ENCODE assay signal across 8 mouse cellular contexts in genomic region chr9:44841241-44841640, GRCm38 (mm10). TPM values are rescaled to one million over a fixed set of nuclear protein-coding genes. Genes with fewer than 3 reads are reported as not detected.
DNase-seq lines count a peak whose midpoint lies in the region; ATAC-seq lines count a peak whose summit lies in the region.

No protein-coding gene starts in this region.

- H3K36me3 ChIP-seq in midbrain, embryonic 16.5 days (ENCODE audit: control insufficient read depth, insufficient read depth, low read length) = peaks cover 44% of the 10 kb centered on the region

- no peak for ATAC-seq in midbrain, embryonic 16.5 days

- no peaks in the 10 kb centered on the region for H3K9me3 ChIP-seq in midbrain, embryonic 16.5 days (replicated peaks; ENCODE audit: control insufficient read depth, low read length, poor library complexity, severe bottlenecking)

- DNase-seq in gastrocnemius, adult 18-20 months (ENCODE audit: low spot score) = peak; percentile 42
- DNase-seq in gastrocnemius, postnatal 10 days = no peak
- peak; percentile 70 for DNase-seq in CD4-positive helper T cell, adult 2 months (ENCODE audit: low read depth, low spot score)
- peak; percentile 18 for DNase-seq in adipocyte (ENCODE audit: low spot score)
- peak; percentile 45 for DNase-seq in kidney, postnatal 14 days
- no peak for DNase-seq in urinary bladder, postnatal 14 days (ENCODE audit: low spot score)
- no peak for DNase-seq in gastrocnemius, adult 8-10 months (ENCODE audit: low spot score in 2 of 2)

- H3K27me3 ChIP-seq in midbrain, embryonic 16.5 days (ENCODE audit: control insufficient read depth, insufficient read depth, low read depth, low read length) = no peaks in the 10 kb centered on the region

- no peak overlapping the region for H3K9ac ChIP-seq in midbrain, embryonic 16.5 days (ENCODE audit: low read depth, low read length)

- no peak overlapping the region for H3K4me2 ChIP-seq in midbrain, embryonic 16.5 days (ENCODE audit: low read length)

- no peaks in the 10 kb centered on the region for H3K4me1 ChIP-seq in midbrain, embryonic 16.5 days (ENCODE audit: control insufficient read depth, insufficient read depth, low read length)

- WGBS in midbrain, embryonic 16.5 days = 90% methylated on average over 10 of the region's 10 CpGs

- H3K27ac ChIP-seq in midbrain, embryonic 16.5 days (ENCODE audit: low read length) = no peak overlapping the region

- H3K4me3 ChIP-seq in midbrain, embryonic 16.5 days (ENCODE audit: low read depth, low read length) = no peak overlapping the region

RNA-seq across cellular contexts. Expression of gene Ttc36, which starts 38.4 kb away (rescaled TPM):
- under 1 TPM in 1 of 2 experiments, not detected in 1; 0.80 TPM for total RNA-seq in gastrocnemius, adult 18-20 months (2021)
- 1 to 10 TPM in 1 of 2 experiments, under 1 TPM in 1; 0.70 to 1.0 TPM for total RNA-seq in gastrocnemius, postnatal 10 days (2021)
- 0.25 TPM in 1 of 2 replicates, not detected in the other for polyA plus RNA-seq in midbrain, embryonic 16.5 days (2015; fragmentation: Nextera tagmentation; extraction: Ambion mirVana)
- under 1 TPM in 2 of 4 experiments, not detected in 2; 0.92 to 0.96 TPM for total RNA-seq in gastrocnemius, adult 8-10 months (2022)

RNA-seq across cellular contexts. Expression of gene Kmt2a, which starts 39.9 kb away (rescaled TPM):
- 10 to 100 TPM; 16.4 to 19.5 TPM for total RNA-seq in gastrocnemius, adult 18-20 months (2021)
- total RNA-seq in gastrocnemius, postnatal 10 days (2021) = 10 to 100 TPM; 15.1 to 21.3 TPM
- polyA plus RNA-seq in midbrain, embryonic 16.5 days (2015; fragmentation: Nextera tagmentation; extraction: Ambion mirVana) = 14.1 and 22.3 TPM in 2 replicates
- total RNA-seq in gastrocnemius, adult 8-10 months (2022) = 10 to 100 TPM; 14.0 to 22.4 (median 18.0) TPM

RNA-seq across cellular contexts. Expression of gene Tmem25, which starts 42.1 kb away (rescaled TPM):
- total RNA-seq in gastrocnemius, adult 18-20 months (2021) = 1 to 10 TPM; 4.2 to 6.5 TPM
- total RNA-seq in gastrocnemius, postnatal 10 days (2021) = 1 to 10 TPM; 6.4 to 8.0 TPM
- 16.0 and 19.8 TPM in 2 replicates for polyA plus RNA-seq in midbrain, embryonic 16.5 days (2015; fragmentation: Nextera tagmentation; extraction: Ambion mirVana)
- total RNA-seq in gastrocnemius, adult 8-10 months (2022) = 1 to 10 TPM; 4.3 to 7.7 (median 5.8) TPM

Comparison
In these comparisons a context has a peak if more than half of its experiments do, and no peak if none do; other contexts are left out.
1. DNase-seq: peak in gastrocnemius, adult 18-20 months (single experiment), CD4-positive helper T cell, adult 2 months (single experiment), adipocyte (single experiment) and kidney, postnatal 14 days (single experiment); none in gastrocnemius, postnatal 10 days (single experiment), urinary bladder, postnatal 14 days (single experiment) and gastrocnemius, adult 8-10 months (0 of 2).